Mouse (Mus musculus) forelimb bud, embryonic 11.5 days (tissue): ENCODE measurements around the gene Usp8.

ENCODE experiments used
- DNase-seq: peaks from one replicate; pipeline ENCODE4 v3.0.0-alpha.2; 2012; ENCODE audit warnings: low read depth, low spot score

Gene Usp8

GRCm38 (mm10) chr2:126740314-126740713, 33.2 kb downstream of the Usp8 start:
- DNase-seq: no peak

GRCm38 (mm10) chr2:126743389-126743788, 36.3 kb downstream of the Usp8 start:
- DNase-seq: no peak

- DNase-seq: no peak
These were observed 48.5 kb downstream of the Usp8 start for GRCm38 (mm10) chr2:126755664-126756063.

DNA sequence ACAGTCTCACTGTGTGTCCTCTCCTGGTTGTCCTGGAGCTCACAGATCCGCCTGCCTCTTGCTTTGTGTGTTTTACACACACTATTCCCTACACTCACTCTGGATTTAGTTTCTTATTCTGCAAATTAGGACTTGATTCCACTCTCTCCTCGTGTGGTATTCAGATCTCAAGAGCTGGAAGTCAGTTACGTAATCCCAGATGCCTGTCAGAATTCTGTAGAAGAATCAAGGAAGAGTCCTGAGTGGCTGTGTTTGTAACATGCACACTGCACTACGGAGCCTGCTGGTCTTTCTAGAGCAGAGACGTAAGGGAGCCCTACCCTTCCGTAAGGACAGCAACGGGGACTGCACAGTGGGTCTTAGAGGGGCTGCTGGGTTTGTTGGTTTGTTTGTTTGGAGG, 52.2 kb downstream of the Usp8 start:
- DNase-seq: no peak

DNA sequence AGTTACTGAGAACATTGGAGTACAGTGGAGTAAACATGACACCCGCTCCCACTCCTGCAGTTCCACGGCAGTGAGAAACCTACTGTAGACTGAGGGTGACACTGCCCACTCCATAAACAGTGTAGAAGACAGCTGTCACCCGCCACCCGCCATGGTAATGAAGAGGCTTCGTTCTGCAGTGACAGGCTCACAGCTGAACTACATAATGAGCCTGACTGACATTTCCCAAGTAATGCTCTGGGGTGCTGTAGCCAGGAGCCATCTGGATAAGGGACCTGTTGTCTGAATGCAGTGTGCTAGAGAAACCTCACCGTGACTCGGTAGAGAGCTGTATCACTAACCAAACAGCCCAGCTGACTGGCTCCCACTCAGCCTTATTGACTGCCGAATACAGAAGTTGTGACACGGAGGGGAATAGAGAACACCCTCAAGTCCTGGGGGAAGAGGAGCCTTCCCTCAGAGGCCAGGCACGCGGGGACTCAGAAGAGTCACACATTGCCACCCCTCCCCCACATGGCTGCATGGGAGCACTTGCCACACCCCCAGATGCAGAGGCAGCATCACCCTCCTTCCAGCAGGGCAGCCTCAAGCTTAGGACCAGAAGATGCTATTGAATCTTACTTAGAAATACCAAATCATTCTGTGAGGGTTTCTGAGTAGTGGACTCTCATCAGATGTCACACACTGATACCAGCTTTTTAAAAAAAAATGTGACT, 58.9 kb downstream of the Usp8 start:
- DNase-seq: no peak

DNA sequence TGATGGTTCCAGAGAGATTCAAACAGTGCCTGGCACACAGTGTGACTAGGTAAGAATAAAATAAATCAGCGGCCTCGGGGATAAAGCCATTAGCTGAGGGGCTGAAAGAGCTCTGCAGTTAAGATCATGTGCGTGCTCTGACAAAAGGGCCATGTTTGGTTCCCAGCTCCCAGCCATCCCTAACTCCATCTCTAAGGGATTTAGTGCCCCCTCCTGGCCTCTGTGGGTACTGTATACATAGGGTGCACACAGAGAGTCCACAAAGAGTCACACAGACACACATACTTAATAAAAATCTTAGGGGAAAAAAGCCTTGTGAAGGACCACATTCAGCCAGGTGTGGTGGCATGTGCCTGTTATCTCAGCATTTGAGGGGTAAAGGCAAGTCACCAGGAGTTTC, 60.5 kb downstream of the Usp8 start:
- no peak for DNase-seq

- no peak for DNase-seq
These were observed 61.1 kb downstream of the Usp8 start for GRCm38 (mm10) chr2:126768194-126768593.

- DNase-seq: no peak
These were observed 62.5 kb downstream of the Usp8 start for GRCm38 (mm10) chr2:126769431-126770181.

GRCm38 (mm10) chr2:126772217-126772616, 65.1 kb downstream of the Usp8 start:
- no peak for DNase-seq

DNA sequence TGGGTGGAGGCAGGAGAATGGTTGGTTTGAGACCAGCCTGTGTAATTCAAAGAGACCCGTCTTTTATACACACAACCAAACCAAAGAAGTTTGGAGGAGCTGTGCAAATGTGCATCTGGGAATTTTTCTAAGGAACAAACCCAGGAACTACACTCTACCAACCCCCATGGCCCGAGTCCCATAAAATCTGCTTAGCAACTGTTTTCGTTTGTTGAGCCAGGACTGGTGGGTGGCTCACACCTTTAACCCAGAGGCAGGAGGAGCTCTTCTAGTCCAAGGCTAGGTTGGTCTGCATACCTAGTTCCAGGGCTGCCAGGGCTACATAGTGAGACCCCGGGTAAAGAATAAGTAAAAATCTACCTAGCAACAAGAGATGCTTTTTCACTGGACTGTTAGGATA, 68.8 kb downstream of the Usp8 start:
- no peak for DNase-seq

DNA sequence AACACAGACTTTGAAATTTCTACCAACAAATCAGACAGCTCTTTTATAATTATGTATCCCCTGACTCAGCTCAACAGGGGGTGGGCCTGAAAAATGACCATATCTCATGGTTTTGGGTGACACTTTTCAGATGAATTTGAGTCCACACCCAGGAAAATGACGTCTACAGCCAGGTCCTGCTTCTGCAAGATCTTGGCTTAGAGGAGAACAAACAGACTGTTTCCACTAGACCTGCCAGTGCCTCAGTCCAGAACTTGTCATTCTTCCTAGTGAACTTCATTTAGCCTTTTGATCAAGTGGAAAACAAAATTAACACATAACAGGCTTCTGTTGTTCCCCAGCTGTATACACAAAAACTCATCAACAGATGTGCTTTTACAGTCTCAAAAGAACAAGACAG, 69.3 kb downstream of the Usp8 start:
- DNase-seq: no peak

DNA sequence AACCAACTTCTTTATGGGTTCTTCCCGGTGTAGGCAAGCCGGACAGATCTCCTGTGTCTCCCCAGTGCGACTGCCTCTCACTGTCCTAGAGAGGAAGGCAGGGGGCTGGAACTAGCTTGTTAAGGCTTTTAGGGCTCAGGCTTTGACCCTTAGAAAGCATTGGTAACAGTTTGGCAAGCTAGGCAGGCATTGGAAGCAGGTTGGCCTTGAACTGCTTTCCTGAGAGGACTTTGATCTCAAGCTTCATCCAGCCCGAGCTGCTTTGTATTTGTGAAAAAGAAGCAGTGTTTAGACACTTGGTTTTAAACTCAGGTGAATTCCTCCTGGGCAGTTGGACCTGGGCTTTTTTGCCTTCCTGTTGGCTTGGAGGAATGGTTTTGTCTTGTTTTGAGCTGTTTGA, 71.7 kb downstream of the Usp8 start:
- no peak for DNase-seq

DNA sequence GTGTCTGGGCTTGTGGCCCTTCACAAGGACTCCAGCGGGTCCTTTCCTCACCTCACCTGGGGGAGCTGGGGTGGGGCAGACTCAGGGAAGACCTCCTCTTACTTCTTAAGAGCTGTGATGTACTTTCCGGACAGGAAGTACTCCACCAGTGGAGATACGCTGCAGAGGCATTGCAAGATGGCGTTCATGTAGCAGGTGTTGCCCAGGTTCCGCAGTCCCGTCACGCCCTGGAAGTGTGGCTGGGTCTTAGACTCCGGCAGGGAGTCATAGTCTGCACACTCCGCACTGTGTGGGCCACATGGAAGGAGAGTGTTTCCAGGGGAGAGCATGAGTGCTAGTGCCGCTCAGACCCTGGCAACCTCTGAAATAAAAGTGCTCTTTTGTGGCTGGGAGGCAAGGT, 73.2 kb downstream of the Usp8 start:
- no peak for DNase-seq

- no peak for DNase-seq
These were observed 74.3 kb downstream of the Usp8 start for GRCm38 (mm10) chr2:126781478-126781877.

DNA sequence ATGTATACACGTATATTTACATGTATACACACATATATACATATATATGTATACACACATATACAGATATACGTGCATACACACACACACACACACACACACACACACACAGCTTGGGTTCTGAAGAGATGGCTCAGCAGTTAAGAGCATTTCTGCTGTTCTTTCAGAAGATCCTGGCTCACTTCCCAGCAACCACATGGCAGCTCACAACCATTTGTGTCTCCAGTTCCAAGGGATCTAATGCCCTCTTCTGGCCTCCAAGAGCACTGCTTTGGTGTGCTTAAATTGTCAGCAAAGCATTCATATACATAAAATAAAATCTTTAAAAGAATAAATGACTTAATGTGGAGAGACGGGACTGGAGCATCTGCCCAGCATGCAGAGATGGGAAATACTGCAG, 75.3 kb downstream of the Usp8 start:
- no peak for DNase-seq

GRCm38 (mm10) chr2:126783370-126783769, 76.2 kb downstream of the Usp8 start, which contains the start of gene Usp50:
Gene Usp50, minus strand, starts transcription at chr2:126783470.
- DNase-seq: no peak

GRCm38 (mm10) chr2:126787721-126788342, 80.7 kb downstream of the Usp8 start:
- DNase-seq: no peak

GRCm38 (mm10) chr2:126792611-126793010, 85.5 kb downstream of the Usp8 start:
- no peak for DNase-seq

GRCm38 (mm10) chr2:126795708-126796107, 88.6 kb downstream of the Usp8 start:
- no peak for DNase-seq

DNA sequence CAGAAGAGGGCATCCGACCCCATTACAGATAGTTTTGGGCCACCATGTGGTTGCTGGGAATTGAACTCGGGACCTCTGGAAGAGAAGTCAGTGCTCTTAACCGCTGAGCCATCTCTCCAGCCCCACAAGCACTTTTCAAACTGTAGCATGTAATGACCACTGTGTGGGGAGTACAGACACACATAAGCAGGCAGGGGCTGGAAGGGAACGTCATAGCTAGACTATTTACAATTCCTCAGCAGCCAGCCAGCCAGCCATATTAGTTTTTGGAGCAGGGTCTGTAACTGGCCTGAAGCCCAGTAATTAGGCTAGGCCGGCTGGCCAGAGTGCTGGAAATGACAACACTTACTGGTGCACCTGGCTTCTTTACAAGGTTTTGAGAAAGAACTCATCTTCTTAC, 91.3 kb downstream of the Usp8 start:
- DNase-seq: no peak

- DNase-seq: no peak
These were observed 94.9 kb downstream of the Usp8 start for GRCm38 (mm10) chr2:126801980-126802379.
